Mouse (Mus musculus) small intestine, adult 2 months (tissue): Measurements from ENCODE around the gene Gm572. TPM values are rescaled to one million over a fixed set of nuclear protein-coding genes. Genes with fewer than 3 reads are reported as not detected.
A peak's percentile ranks its signal among the peaks of the same experiment; 100 is the strongest.

Experiments
- H3K27ac ChIP-seq: fragments of 200-500 bp; 2 replicates; pipeline ENCODE4 v1.5.1; 2012; ENCODE audit warnings: low read depth, low read length, control low read depth, inconsistent platforms; ENCODE audit not compliant: insufficient read depth
- H3K27me3 ChIP-seq: fragments of 200-500 bp; 2 replicates; pipeline ENCODE4 v1.6.1; 2012; ENCODE audit warnings: mild to moderate bottlenecking, moderate library complexity, low read length, inconsistent platforms; ENCODE audit not compliant: control insufficient read depth, insufficient read depth
- H3K36me3 ChIP-seq: fragments of 200-500 bp; 2 replicates; pipeline ENCODE4 v1.6.1; 2012; ENCODE audit warnings: mild to moderate bottlenecking, low read length, control low read depth, inconsistent platforms; ENCODE audit not compliant: control insufficient read depth, insufficient read depth
- H3K4me1 ChIP-seq: fragments of 200-500 bp; 2 replicates; pipeline ENCODE4 v1.6.1; 2012; ENCODE audit warnings: low read length, inconsistent platforms, mixed read lengths; ENCODE audit not compliant: control insufficient read depth, insufficient read depth, insufficient read length
- H3K4me3 ChIP-seq: fragments of 200-500 bp; 2 replicates; pipeline ENCODE4 v1.5.1; 2012; ENCODE audit warnings: low read depth, mild to moderate bottlenecking, control low read depth, inconsistent platforms, low read length, moderate library complexity
- CTCF ChIP-seq: fragments of 200-500 bp; IDR thresholded peaks from 2 replicates; pipeline ENCODE4 v1.5.1; 2012; ENCODE audit warnings: low read depth, mild to moderate bottlenecking, control low read depth, inconsistent platforms, low read length, moderate library complexity, mixed read lengths; ENCODE audit not compliant: insufficient replicate concordance, insufficient read length; ENCODE audit errors: extremely low read depth
- POLR2A ChIP-seq: fragments of 200-500 bp; IDR thresholded peaks from 2 replicates; pipeline ENCODE4 v1.6.1; 2012; ENCODE audit warnings: low read depth, mild to moderate bottlenecking, control low read depth, inconsistent platforms, low read length, moderate library complexity
- WGBS: fragments of 180-500 bp; shearing (Covaris S2); methylation state at CpG from one replicate; pipeline ENCODE4 v1.1.7; 2018; 5-methylcytosine and 5-hydroxymethylcytosine counted together
- polyA plus RNA-seq: library from polyadenylated mRNA; depleted of rRNA; stranded (reverse); fragments of >200 nt; gene quantifications from 2 replicates; pipeline ENCODE4 v1.2.3, GENCODE M21; 2012; rRNA removed

Gm572 gene
- polyA plus RNA-seq, 1 experiment = 0.08 TPM

DNA sequence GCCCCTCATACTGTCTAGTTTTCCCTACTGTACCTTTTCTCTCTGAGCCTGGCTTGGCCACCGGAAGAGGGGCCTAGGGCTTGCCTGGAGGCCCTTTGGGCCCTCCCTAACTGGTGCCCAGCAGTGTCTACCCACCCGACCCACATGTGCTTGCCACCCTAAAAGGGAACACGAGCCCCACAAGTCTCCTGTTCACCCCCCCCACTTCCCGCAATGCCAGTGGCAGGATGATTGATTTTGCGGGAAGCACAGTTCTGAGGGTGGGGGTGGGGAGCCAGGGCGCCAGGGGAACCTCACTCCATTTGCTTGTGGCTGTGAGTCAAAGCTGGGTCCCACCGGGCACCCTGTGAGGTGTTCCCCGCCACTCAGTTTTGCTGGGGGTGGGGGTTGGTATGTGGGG, 70.9 kb downstream of the Gm572 start:
- Histone ChIP-seq H3K27ac (peak overlapping the region; percentile 63; the same call in 1 of the 2 replicates), H3K36me3 (no peaks in the 10 kb centered on the region), H3K4me3 (no peak overlapping the region), H3K27me3 (no peaks in the 10 kb centered on the region), H3K4me1 (peaks cover 32% of the 10 kb centered on the region)
- TF ChIP-seq CTCF (no peak), POLR2A (no peak)
- 75% methylated on average over 8 of the region's 8 CpGs for WGBS

DNA sequence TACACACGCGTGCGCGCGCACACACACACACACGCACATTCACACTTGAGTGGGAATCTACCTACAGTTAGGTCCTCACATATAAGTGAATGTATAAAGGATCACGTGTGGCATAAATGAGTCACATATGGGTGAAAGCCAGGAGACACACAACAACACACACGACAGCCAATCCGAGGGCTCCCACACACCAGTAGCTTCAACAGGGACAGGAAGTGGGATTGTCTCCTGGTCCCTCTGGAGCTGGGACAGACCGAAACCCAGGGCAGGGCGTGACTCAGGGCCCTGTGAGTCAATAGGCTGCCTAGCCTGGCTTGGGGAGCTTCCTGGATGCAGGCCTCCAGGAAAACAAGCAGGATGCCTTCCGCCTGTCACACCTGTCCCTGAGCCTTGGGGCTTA, 71.6 kb downstream of the Gm572 start:
- Histone ChIP-seq H3K27ac (no peak overlapping the region), H3K27me3 (no peaks in the 10 kb centered on the region), H3K36me3 (no peaks in the 10 kb centered on the region), H3K4me3 (no peak overlapping the region), H3K4me1 (peaks cover 28% of the 10 kb centered on the region)
- no peak for TF ChIP-seq CTCF
- no peak for TF ChIP-seq POLR2A
- WGBS = 79% methylated on average over 12 of the region's 12 CpGs

DNA sequence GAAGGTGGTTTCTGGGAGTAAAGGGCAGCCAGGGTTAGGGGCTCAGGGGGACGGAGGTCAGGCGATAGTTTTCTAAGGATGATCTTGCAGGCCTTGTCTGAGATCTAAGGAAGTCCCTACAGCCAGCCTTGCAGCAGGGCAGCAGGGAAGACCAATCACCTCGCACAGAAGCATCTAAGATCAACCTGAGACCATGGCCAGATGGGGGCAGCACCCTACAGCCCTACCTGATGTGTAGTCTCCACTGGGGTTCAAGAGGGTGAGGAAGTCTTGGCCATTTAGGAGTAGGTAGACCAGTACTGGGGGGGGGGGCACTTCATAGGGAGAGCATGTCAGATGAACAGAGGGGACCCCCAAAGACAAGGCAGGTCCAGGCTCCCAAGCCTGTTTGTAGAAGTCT, 72.3 kb downstream of the Gm572 start:
- 64% methylated on average over 3 of the region's 3 CpGs for WGBS

More for the DNA sequence above, 72.3 kb downstream of the Gm572 start:
- Histone ChIP-seq H3K36me3 (no peaks in the 10 kb centered on the region), H3K27me3 (no peaks in the 10 kb centered on the region), H3K4me1 (peaks cover 24% of the 10 kb centered on the region), H3K27ac (no peak overlapping the region), H3K4me3 (no peak overlapping the region)
- TF ChIP-seq CTCF (peak; percentile 42; the same call in 1 of the 2 replicates), POLR2A (no peak)

Other genes with a start within 250 kb of the Gm572 start
- 8.5 and 10.5 TPM in 2 replicates for gene Ubiad1, start 198.5 kb upstream of the Gm572 start, polyA plus RNA-seq
- gene Mtor, start 194.7 kb upstream of the Gm572 start, polyA plus RNA-seq = 7.6 and 16.0 TPM in 2 replicates
- gene Angptl7, start 142.9 kb upstream of the Gm572 start, polyA plus RNA-seq = 0.33 TPM in 1 of 2 replicates, not detected in the other
- 8.6 and 11.3 TPM in 2 replicates for gene Exosc10, start 84.9 kb upstream of the Gm572 start, polyA plus RNA-seq
- gene Srm, start 51.8 kb upstream of the Gm572 start, polyA plus RNA-seq = 42.6 and 44.5 TPM in 2 replicates
- gene Masp2, start 40.8 kb upstream of the Gm572 start, polyA plus RNA-seq = 0.16 and 1.7 TPM in 2 replicates
- 6.7 and 7.7 TPM in 2 replicates for gene Tardbp, start 16.3 kb upstream of the Gm572 start, polyA plus RNA-seq
- 46.4 and 120 TPM in 2 replicates for gene Casz1, start 161.1 kb downstream of the Gm572 start, polyA plus RNA-seq